Mouse (Mus musculus): ENCODE measurements around the gene Myo3b. TPM values are rescaled to one million over a fixed set of nuclear protein-coding genes. Genes with fewer than 3 reads are reported as not detected.

Myo3b gene
- total RNA-seq (2023), result not detected

DNA sequence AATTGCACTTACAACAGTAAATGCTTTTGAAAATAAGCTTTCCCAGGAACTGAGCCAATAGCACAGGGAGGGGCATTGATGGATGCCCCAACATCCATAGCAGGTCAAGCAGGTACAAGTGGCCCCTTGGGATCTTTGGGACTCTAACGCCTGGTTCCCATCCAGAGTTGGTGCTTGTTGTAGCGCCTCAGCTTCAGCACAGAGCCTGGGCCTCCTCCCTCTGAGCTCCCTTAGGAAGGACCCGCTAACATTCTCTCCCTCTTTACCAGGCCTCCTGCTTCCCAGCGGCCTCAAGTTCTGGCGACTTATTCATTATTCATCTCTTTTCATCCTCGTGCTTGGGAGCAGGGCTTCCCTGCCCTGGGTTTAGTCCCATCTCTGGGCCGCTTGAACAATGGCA lies at the start of gene Myo3b:
Myo3b (plus strand) TSS at position 375 of the 400 bp plus-strand sequence.

Other genes starting within 250 kb of the Myo3b start
- 1 to 10 TPM in 1 of 2 experiments, under 1 TPM in 1; 0.49 to 1.8 TPM for gene Ccdc173, start 249.6 kb upstream of the Myo3b start, total RNA-seq (2023)
- 10 to 100 TPM; 14.6 to 19.8 TPM for gene Phospho2, start 249.5 kb upstream of the Myo3b start, total RNA-seq (2023)
- 1 to 10 TPM; 4.5 to 6.5 TPM for gene Klhl23, start 217.2 kb upstream of the Myo3b start, total RNA-seq (2023)
- gene Ssb, start 177.6 kb upstream of the Myo3b start, total RNA-seq (2023), result 10 to 100 TPM; 70.5 to 90.0 TPM
- 1 to 10 TPM; 9.5 to 9.7 TPM for gene Mettl5, start 153.5 kb upstream of the Myo3b start, total RNA-seq (2023)
- gene Ubr3, start 141.9 kb upstream of the Myo3b start, total RNA-seq (2023), result 10 to 100 TPM; 42.0 to 46.3 TPM